ENCODE assay signal across 11 mouse cellular contexts in the genomic region with DNA sequence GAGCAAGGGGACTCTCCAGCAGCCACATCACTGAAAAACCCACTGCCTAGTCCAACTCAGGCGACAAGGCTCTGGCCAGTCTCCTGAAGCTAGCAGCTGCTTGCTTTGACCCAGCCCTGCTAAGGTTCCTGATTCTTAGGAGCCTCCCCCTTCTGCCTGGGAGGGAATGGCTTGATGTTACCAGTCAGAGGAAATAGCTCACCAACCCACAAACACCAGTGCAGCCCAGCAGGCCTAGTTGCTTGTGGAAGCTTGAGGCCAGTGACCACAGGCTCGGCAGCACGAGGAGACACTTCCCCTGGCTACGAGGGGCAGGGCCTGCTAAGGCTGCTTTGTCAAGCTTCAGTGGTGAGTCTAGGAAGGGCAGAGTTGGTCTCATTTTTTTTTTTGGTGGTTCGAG. TPM values are rescaled to one million over a fixed set of nuclear protein-coding genes. Genes with fewer than 3 reads are reported as not detected.
DNase-seq lines count a peak whose midpoint lies in the region; ATAC-seq and TF ChIP-seq lines count a peak whose summit lies in the region.
"Had no signal": no experiment of that assay in that cellular context is flagged by ENCODE, and none has a peak within 500 bp of the region (broad histone marks: within the 10 kb centered on the region; RNA-seq: fewer than 3 reads in every experiment).

No protein-coding gene starts in this region.

- no peaks in the 10 kb centered on the region for H3K27me3 ChIP-seq in liver, adult 2 months (ENCODE audit: control insufficient read depth, insufficient read depth, low read length)
- H3K27me3 ChIP-seq in liver, embryonic 11.5 days (replicated peaks; ENCODE audit: control insufficient read depth, insufficient read depth, low read length): no peaks in the 10 kb centered on the region
- H3K27me3 ChIP-seq in liver, embryonic 13.5 days: no peaks in the 10 kb centered on the region
- H3K27me3 ChIP-seq: forebrain, embryonic 15.5 days had no signal

- TF ChIP-seq CTCF in liver, adult 2 months (IDR thresholded peaks at IDR 0.05; ENCODE audit: low read depth, low read length): no peak
- TF ChIP-seq CTCF in bone marrow macrophage, adult 2 months (IDR thresholded peaks at IDR 0.05; ENCODE audit: low read depth, low read length): no peak

- intact Hi-C loops in left cerebral cortex, postnatal 4 days (cut with DNase I): no loop called here

- no peaks in the 10 kb centered on the region for H3K4me1 ChIP-seq in liver, adult 2 months (ENCODE audit: control insufficient read depth, insufficient read depth, low read length)
- H3K4me1 ChIP-seq in liver, embryonic 11.5 days (replicated peaks; ENCODE audit: control insufficient read depth, insufficient read depth, low read length): no peaks in the 10 kb centered on the region
- H3K4me1 ChIP-seq in bone marrow macrophage, adult 2 months (ENCODE audit: control insufficient read depth, insufficient read depth, low read length): peaks cover 50% of the 10 kb centered on the region
- H3K4me1 ChIP-seq in liver, embryonic 13.5 days (replicated peaks): peaks cover 16% of the 10 kb centered on the region
- H3K4me1 ChIP-seq: forebrain, embryonic 15.5 days had no signal

- H3K36me3 ChIP-seq in liver, adult 2 months (ENCODE audit: control insufficient read depth, insufficient read depth, low read length): no peaks in the 10 kb centered on the region
- H3K36me3 ChIP-seq in liver, embryonic 11.5 days (ENCODE audit: control insufficient read depth, insufficient read depth, low read length): no peaks in the 10 kb centered on the region; the same call in 1 of the 2 replicates
- H3K36me3 ChIP-seq in liver, embryonic 13.5 days: no peaks in the 10 kb centered on the region
- H3K36me3 ChIP-seq: forebrain, embryonic 15.5 days had no signal

- no peaks in the 10 kb centered on the region for H3K79me2 ChIP-seq in liver, adult 2 months (ENCODE audit: control insufficient read depth, insufficient read depth, low read length)

- no peak overlapping the region for H3K27ac ChIP-seq in liver, adult 2 months (replicated peaks; ENCODE audit: insufficient read depth, low read depth, low read length)
- no peak overlapping the region; the same call in 1 of the 2 replicates for H3K27ac ChIP-seq in liver, embryonic 11.5 days (ENCODE audit: low read depth, low read length)
- peak overlapping the region; percentile 88 for H3K27ac ChIP-seq in bone marrow macrophage, adult 2 months (ENCODE audit: insufficient read depth, low read depth, low read length)
- H3K27ac ChIP-seq in liver, embryonic 13.5 days: no peak overlapping the region
- H3K27ac ChIP-seq: forebrain, embryonic 15.5 days; hindbrain, embryonic 14.5 days had no signal

- H3K4me2 ChIP-seq in liver, embryonic 11.5 days: no peak overlapping the region
- H3K4me2 ChIP-seq in liver, embryonic 13.5 days: no peak overlapping the region
- H3K4me2 ChIP-seq: forebrain, embryonic 15.5 days; hindbrain, embryonic 14.5 days had no signal

- H3K9ac ChIP-seq in liver, adult 2 months (ENCODE audit: low read depth, low read length): no peak overlapping the region
- no peak overlapping the region for H3K9ac ChIP-seq in liver, embryonic 11.5 days (ENCODE audit: low read depth, low read length)
- no peak overlapping the region for H3K9ac ChIP-seq in liver, embryonic 13.5 days
- H3K9ac ChIP-seq: forebrain, embryonic 15.5 days; hindbrain, embryonic 14.5 days had no signal

- 91% methylated on average over 5 of the region's 5 CpGs for WGBS in liver, adult 2 months
- WGBS in liver, embryonic 11.5 days: 49% methylated on average over 5 of the region's 5 CpGs
- 26% methylated on average over 5 of the region's 5 CpGs for WGBS in liver, embryonic 13.5 days (ENCODE audit: insufficient replicate concordance)

- TF ChIP-seq POLR2A in liver, adult 2 months (IDR thresholded peaks at IDR 0.05; ENCODE audit: extremely low read depth, insufficient read depth, low read length): no peak
- no peak for TF ChIP-seq POLR2A in bone marrow macrophage, adult 2 months (IDR thresholded peaks at IDR 0.05; ENCODE audit: borderline replicate concordance, low read depth, low read length)

- no peaks in the 10 kb centered on the region for H3K9me3 ChIP-seq in liver, embryonic 11.5 days (ENCODE audit: control insufficient read depth, low read length)
- H3K9me3 ChIP-seq in liver, embryonic 13.5 days (replicated peaks): no peaks in the 10 kb centered on the region
- H3K9me3 ChIP-seq: forebrain, embryonic 15.5 days had no signal

- no peak for ATAC-seq in liver, embryonic 11.5 days (replicated peaks; ENCODE audit: low FRiP score)
- ATAC-seq in liver, embryonic 13.5 days (ENCODE audit: low read depth): no peak
- peak; percentile 99 for ATAC-seq in monocyte, adult 5-6 weeks (replicated peaks; ENCODE audit: insufficient number of reproducible peaks, low FRiP score, low TSS enrichment, poor library complexity, severe bottlenecking)
- ATAC-seq: forebrain, embryonic 15.5 days had no signal

- H3K4me3 ChIP-seq in liver, adult 2 months (ENCODE audit: insufficient read depth, low read depth, low read length): no peak overlapping the region
- H3K4me3 ChIP-seq in liver, embryonic 11.5 days (ENCODE audit: low read depth, low read length): no peak overlapping the region
- no peak overlapping the region for H3K4me3 ChIP-seq in bone marrow macrophage, adult 2 months (ENCODE audit: insufficient read depth, low read length)
- H3K4me3 ChIP-seq in liver, embryonic 13.5 days (replicated peaks): no peak overlapping the region
- H3K4me3 ChIP-seq: forebrain, embryonic 15.5 days had no signal

- DNase-seq in liver, adult 2 months (ENCODE audit: extremely low read depth, low read depth, low spot score): peak; percentile 48
- DNase-seq in liver, embryonic 11.5 days (ENCODE audit: low spot score): no peak
- DNase-seq in liver, embryonic 13.5 days: peak; percentile 30
- DNase-seq in left cerebral cortex, postnatal 4 days: no peak
- DNase-seq in kidney, postnatal 10 days: no peak
- DNase-seq: cerebellum, adult 11 months; kidney, postnatal 14 days had no signal

RNA-seq across cellular contexts. Expression of gene Chmp6, which starts 11.9 kb away (rescaled TPM):
- 20.6 and 21.6 TPM in 2 replicates for total RNA-seq in liver, adult 2 months (2014; rRNA removed)
- polyA plus RNA-seq in liver, adult 2 months (2012; rRNA removed): 34.2 and 34.9 TPM in 2 replicates
- polyA plus RNA-seq in liver, embryonic 11.5 days (2014; fragmentation: Nextera tagmentation; extraction: Ambion mirVana): 70.1 and 77.2 TPM in 2 replicates
- 34.0 and 34.8 TPM in 2 replicates for polyA plus RNA-seq in bone marrow macrophage, adult 2 months (2012; ENCODE audit: insufficient read depth, insufficient read length, missing spikeins)
- polyA plus RNA-seq in liver, embryonic 13.5 days (2015; fragmentation: Nextera tagmentation; extraction: Ambion mirVana): 37.4 and 37.6 TPM in 2 replicates
- 17.3 to 54.0 TPM (median 33.5 TPM) in 3 replicates for total RNA-seq in monocyte, adult 5-6 weeks (2017)
- 10 to 100 TPM; 43.2 to 48.2 TPM for total RNA-seq in left cerebral cortex, postnatal 4 days (2021)

RNA-seq across cellular contexts. Expression of gene Baiap2, which starts 17.4 kb away (rescaled TPM):
- total RNA-seq in liver, adult 2 months (2014; rRNA removed): 11.6 and 16.2 TPM in 2 replicates
- polyA plus RNA-seq in liver, adult 2 months (2012; rRNA removed): 45.6 and 59.4 TPM in 2 replicates
- polyA plus RNA-seq in liver, embryonic 11.5 days (2014; fragmentation: Nextera tagmentation; extraction: Ambion mirVana): 9.7 and 10.2 TPM in 2 replicates
- polyA plus RNA-seq in bone marrow macrophage, adult 2 months (2012; ENCODE audit: insufficient read depth, insufficient read length, missing spikeins): 38.5 and 41.8 TPM in 2 replicates
- polyA plus RNA-seq in liver, embryonic 13.5 days (2015; fragmentation: Nextera tagmentation; extraction: Ambion mirVana): 5.1 and 5.5 TPM in 2 replicates
- 3.5 to 13.2 TPM (median 10.2 TPM) in 3 replicates for total RNA-seq in monocyte, adult 5-6 weeks (2017)
- total RNA-seq in left cerebral cortex, postnatal 4 days (2021): 10 to 100 TPM; 71.7 to 72.2 TPM

Comparison
In these comparisons a context has a peak if more than half of its experiments do, and no peak if none do; other contexts are left out.
1. DNase-seq: peak in liver, adult 2 months (single experiment) and liver, embryonic 13.5 days (single experiment); none in liver, embryonic 11.5 days (single experiment), left cerebral cortex, postnatal 4 days (single experiment) and kidney, postnatal 10 days (single experiment).